Mouse (Mus musculus) stomach, postnatal 0 days (tissue): ENCODE results near the gene Clec4f. TPM values are rescaled to one million over a fixed set of nuclear protein-coding genes. Genes with fewer than 3 reads are reported as not detected.

Source experiments
- ATAC-seq: fragments of 200-750 bp; cut with Nextera tagmentation; 2 replicates; pipeline ENCODE4 v1.8.0; 2017; ENCODE audit not compliant: low FRiP score, low TSS enrichment
- DNase-seq: peaks from one replicate; pipeline ENCODE4 v3.0.0-alpha.2; 2016; ENCODE audit warnings: low spot score
- H3K27ac ChIP-seq: fragments of 300-500 bp; sonication (generic); replicated peaks from 2 replicates; pipeline ENCODE4 v1.5.1; 2014; ENCODE audit warnings: mild to moderate bottlenecking, control low read depth
- H3K27me3 ChIP-seq: fragments of 300-500 bp; sonication (generic); 2 replicates; pipeline ENCODE4 v1.6.1; 2014; ENCODE audit warnings: low read length; ENCODE audit not compliant: control insufficient read depth, insufficient read depth
- H3K36me3 ChIP-seq: fragments of 300-500 bp; sonication (generic); 2 replicates; pipeline ENCODE4 v1.6.1; 2014; ENCODE audit warnings: low read length, mixed read lengths; ENCODE audit not compliant: control insufficient read depth, insufficient read depth
- H3K4me1 ChIP-seq: fragments of 300-500 bp; sonication (generic); replicated peaks from 2 replicates; pipeline ENCODE4 v1.6.1; 2014; ENCODE audit warnings: antibody characterized with exemption; ENCODE audit not compliant: control insufficient read depth, insufficient read depth
- H3K4me2 ChIP-seq: fragments of 300-500 bp; sonication (generic); replicated peaks from 2 replicates; pipeline ENCODE4 v1.6.1; 2014; ENCODE audit warnings: low read depth, mild to moderate bottlenecking, control low read depth, moderate library complexity
- H3K4me3 ChIP-seq: fragments of 300-500 bp; sonication (generic); 2 replicates; pipeline ENCODE4 v1.5.1; 2014; ENCODE audit warnings: low read depth, low read length, control low read depth
- H3K9ac ChIP-seq: fragments of 300-500 bp; sonication (generic); 2 replicates; pipeline ENCODE4 v1.6.1; 2014; ENCODE audit warnings: mild to moderate bottlenecking, low read length, control low read depth, mixed read lengths
- H3K9me3 ChIP-seq: fragments of 300-500 bp; sonication (generic); 2 replicates; pipeline ENCODE4 v1.6.1; 2016; ENCODE audit warnings: low read length; ENCODE audit not compliant: control insufficient read depth
- CTCF ChIP-seq: IDR thresholded peaks from 2 replicates; pipeline ENCODE4 v1.5.1; 2016; ENCODE audit warnings: antibody characterized with exemption, low read depth, mild to moderate bottlenecking, moderate library complexity
- EP300 ChIP-seq: optimal IDR thresholded peaks from 2 replicates; pipeline ENCODE3; 2016; ENCODE audit warnings: antibody characterized with exemption
- WGBS: fragments of 180-500 bp; shearing (Covaris S2); extraction: QIAGEN DNeasy Blood & Tissue Kit; methylation state at CpG from one replicate; pipeline ENCODE4 v1.1.7; 2014; 5-methylcytosine and 5-hydroxymethylcytosine counted together
- polyA plus RNA-seq: library from polyadenylated mRNA; unstranded; fragments of >200 nt; fragmentation: Nextera tagmentation; extraction: Ambion mirVana; gene quantifications from 2 replicates; pipeline ENCODE4 v1.2.1, GENCODE M21; 2015

Clec4f gene
- polyA plus RNA-seq: 0.11 and 0.15 TPM in 2 replicates

DNA sequence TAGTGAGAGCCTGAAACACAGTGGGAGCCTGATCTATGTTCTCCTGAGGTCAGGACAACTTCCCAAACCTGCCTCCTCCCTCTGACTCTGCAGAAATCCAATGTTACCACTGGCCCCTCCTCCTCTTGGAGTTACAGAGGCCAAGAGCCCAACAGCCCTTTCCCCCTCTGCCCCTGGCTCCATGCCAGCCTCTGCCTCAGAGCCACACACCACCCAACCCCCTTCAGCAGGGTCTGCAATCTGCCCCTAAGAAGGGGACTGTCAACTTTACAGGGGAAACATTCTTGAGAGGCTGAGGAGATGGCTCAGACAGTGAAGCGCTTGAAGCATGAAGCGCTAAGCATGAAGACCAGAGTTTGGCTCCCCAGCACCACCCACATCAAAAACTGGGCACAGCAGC is at the start of gene Clec4f:
Gene Clec4f (minus strand): TSS at position 101 of the 400 bp plus-strand sequence.
- DNase-seq (no peak), ATAC-seq (no peak)
- Histone ChIP-seq H3K9ac (no peak within 1 kb of the TSS), H3K9me3 (no peaks in the 10 kb centered on the region), H3K4me2 (no peak within 1 kb of the TSS), H3K36me3 (no peaks in the 10 kb centered on the region), H3K4me1 (no peaks in the 10 kb centered on the region), H3K27me3 (no peaks in the 10 kb centered on the region), H3K4me3 (no peak within 1 kb of the TSS), H3K27ac (no peak within 1 kb of the TSS)
- no peak for TF ChIP-seq EP300
- TF ChIP-seq CTCF: no peak
- 96% methylated on average over 2 of the region's 2 CpGs for WGBS

DNA sequence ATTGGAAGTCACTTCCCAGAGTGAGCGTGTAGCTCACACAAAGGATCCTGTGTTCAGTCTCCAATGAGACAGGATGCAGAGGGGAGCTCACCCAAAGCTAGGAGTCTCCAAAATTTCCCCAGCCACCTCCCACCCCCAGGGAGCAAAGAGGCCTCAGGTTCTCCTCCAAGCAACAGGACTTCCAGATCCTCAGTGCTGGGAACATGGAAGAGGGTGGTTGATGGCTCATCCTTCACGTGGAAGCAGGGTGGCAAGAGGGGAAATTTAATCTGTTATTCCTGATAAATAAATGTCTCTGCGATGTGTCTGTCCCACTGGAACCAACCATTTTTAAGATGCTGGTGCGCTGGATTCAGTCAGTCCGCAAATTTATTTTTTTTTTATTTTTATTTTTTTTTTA is 48.7 kb upstream of the Clec4f start:
- ATAC-seq: no peak
- TF ChIP-seq EP300: no peak
- TF ChIP-seq CTCF: no peak
- Histone ChIP-seq H3K4me2 (no peak overlapping the region), H3K4me3 (no peak overlapping the region), H3K27ac (no peak overlapping the region), H3K27me3 (peaks cover 42% of the 10 kb centered on the region), H3K9ac (no peak overlapping the region), H3K9me3 (no peaks in the 10 kb centered on the region), H3K4me1 (no peaks in the 10 kb centered on the region), H3K36me3 (no peaks in the 10 kb centered on the region)
- no peak for DNase-seq
- WGBS: 16% methylated on average over 5 of the region's 5 CpGs

DNA sequence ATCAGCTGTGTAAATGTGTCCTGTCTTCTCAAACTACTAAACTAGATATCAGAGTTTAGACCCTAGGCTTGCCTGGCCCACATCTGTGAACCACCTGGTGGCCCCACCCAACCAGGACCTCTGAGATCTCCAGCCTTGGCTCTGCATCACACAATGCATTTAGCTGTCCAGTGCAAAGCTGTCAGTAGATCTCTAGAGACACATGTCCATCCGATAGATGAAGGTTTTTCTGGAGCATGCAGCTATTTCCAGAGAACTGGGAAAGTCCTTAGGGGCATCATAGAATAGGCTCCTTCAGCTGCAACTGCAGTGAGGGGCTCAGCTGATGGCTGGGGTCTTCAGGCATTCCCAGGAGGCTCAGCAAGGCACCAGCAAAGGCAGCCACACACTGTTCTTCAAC is 48.3 kb upstream of the Clec4f start:
- Histone ChIP-seq H3K27ac (no peak overlapping the region), H3K4me2 (no peak overlapping the region), H3K4me1 (no peaks in the 10 kb centered on the region), H3K36me3 (no peaks in the 10 kb centered on the region), H3K4me3 (no peak overlapping the region), H3K9ac (no peak overlapping the region), H3K27me3 (peaks cover 44% of the 10 kb centered on the region), H3K9me3 (no peaks in the 10 kb centered on the region)
- 7% methylated on average over 1 of the region's 1 CpGs for WGBS
- ATAC-seq (no peak), DNase-seq (no peak)
- TF ChIP-seq CTCF (no peak), EP300 (no peak)

DNA sequence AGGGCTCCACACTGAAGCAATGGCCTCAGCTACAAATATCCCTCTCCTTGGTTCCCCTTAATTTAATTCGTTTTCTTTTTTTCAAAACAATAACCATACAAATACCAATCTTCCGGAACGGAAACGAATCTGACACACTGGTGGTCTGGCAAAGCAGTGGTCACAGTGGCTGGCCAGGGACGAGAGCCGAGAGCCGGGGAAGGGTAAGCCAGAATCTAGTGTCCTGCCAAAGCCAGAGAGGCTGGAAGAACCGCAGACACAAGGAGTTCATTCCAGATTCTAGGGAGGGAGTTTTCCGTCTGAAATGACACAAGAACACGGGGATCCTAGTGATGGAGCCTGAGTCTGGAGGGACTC is 47.7 kb upstream of the Clec4f start:
- no peak for DNase-seq

DNA sequence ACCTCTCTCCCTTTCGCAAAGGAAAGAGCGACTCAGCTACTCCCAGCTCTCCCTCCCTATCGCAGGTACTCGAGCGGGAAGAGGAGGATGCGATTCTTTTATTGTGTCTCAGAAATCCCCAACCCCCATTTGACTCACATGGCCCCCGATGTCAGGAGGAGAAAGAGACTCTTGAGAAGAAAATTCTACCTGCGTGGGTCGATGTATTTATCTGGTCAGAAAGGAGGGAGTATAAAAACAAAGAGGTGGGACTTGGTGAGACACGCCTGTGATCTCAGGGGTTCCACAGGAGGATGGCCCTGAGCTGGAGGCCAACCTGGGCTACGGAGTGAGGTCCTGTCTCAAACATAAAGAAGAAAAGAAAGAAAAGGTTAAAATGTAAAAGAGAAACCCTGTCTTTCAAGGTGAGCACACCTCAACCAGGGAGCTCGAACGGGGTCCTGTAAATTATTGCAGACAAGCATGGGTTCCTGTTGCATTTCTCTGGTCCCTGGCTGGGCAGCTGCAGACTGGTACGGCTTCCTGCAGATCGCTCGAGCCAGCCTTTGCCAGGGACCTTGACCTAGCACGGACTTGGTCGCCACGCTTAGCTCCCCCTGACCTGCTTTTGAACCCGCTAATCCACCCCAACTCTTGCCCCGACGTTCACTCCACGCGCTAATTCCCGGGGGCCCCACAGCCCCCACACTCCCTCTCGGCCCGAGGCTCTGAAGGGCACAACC is 47.2 kb upstream of the Clec4f start:
- Histone ChIP-seq H3K4me1 (no peaks in the 10 kb centered on the region), H3K9me3 (no peaks in the 10 kb centered on the region), H3K9ac (no peak overlapping the region), H3K36me3 (no peaks in the 10 kb centered on the region), H3K27me3 (peaks cover 39% of the 10 kb centered on the region), H3K4me2 (no peak overlapping the region), H3K27ac (no peak overlapping the region), H3K4me3 (no peak overlapping the region)
- WGBS: 3% methylated on average over 27 of the region's 27 CpGs
- no peak for DNase-seq
- ATAC-seq: no peak
- TF ChIP-seq CTCF: no peak
- no peak for TF ChIP-seq EP300

More for the DNA sequence above, 47.7 kb upstream of the Clec4f start:
- no peak for ATAC-seq
- Histone ChIP-seq H3K9ac (no peak overlapping the region), H3K27ac (no peak overlapping the region), H3K36me3 (no peaks in the 10 kb centered on the region), H3K4me2 (no peak overlapping the region), H3K4me3 (no peak overlapping the region), H3K9me3 (no peaks in the 10 kb centered on the region), H3K27me3 (peaks cover 45% of the 10 kb centered on the region), H3K4me1 (no peaks in the 10 kb centered on the region)
- 1% methylated on average over 10 of the region's 10 CpGs for WGBS
- no peak for TF ChIP-seq CTCF
- TF ChIP-seq EP300: no peak

DNA sequence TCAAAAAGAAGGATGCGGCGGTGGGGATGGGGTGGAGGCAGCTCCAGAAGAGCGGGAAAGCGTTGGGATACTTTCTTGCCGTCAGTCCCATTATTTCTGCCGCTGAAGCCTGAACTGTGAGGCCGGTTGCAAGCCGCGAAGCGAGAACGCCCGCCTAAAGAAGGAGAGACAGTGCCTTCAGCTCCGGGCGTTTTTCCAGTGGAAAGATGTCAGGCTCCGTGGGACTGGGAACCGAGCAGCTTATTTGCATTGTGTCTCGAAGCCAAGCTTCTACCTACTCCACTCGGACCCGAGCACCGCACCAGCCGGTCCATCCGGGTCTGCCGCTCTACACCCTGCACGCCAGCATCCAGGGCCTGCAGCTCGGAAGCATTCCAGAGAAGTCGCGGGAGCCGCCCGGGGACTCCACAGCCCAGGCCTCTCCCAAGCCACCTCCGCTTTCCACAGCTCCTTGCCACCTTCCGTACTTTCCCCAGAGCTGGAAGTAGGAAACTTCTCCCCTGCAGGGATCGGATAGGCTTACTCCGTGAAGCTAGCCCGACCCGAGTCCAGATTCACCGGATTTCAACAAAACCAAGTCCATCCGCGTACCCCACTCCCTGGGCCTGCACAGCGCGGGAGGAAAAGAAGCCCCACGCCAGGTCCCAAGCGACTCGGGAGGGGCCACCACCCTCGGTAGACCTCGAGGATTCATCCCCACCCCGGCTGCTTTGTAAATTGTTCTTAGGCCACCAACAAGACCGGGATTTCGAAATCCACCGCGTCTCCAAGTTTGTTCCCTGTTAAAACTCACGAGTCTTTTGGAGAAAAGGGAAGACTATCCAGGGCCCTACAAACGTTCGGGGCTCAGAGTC is 46.4 kb upstream of the Clec4f start:
- peaks cover 34% of the 10 kb centered on the region for H3K27me3 ChIP-seq
- TF ChIP-seq CTCF (no peak), EP300 (no peak)
- H3K9ac ChIP-seq: no peak overlapping the region
- 2% methylated on average over 53 of the region's 53 CpGs for WGBS
- H3K9me3 ChIP-seq: no peaks in the 10 kb centered on the region
- H3K4me2 ChIP-seq: no peak overlapping the region
- no peaks in the 10 kb centered on the region for H3K4me1 ChIP-seq
- ATAC-seq (peak; percentile 42; the same call in 1 of the 2 replicates), DNase-seq (peak; percentile 29)
- H3K4me3 ChIP-seq: peak overlapping the region; percentile 8; the same call in 1 of the 2 replicates
- H3K36me3 ChIP-seq: no peaks in the 10 kb centered on the region
- H3K27ac ChIP-seq: no peak overlapping the region
